Mouse (Mus musculus): ENCODE results near the gene Siglec1. TPM values are rescaled to one million over a fixed set of nuclear protein-coding genes. Genes with fewer than 3 reads are reported as not detected.

The Siglec1 gene
- total RNA-seq, 2 experiments from 2014 or later: 0.64 to 1.2 TPM

Small RNA genes within 50 kb of the gene (microRNA-seq; reads per million reads assigned to microRNA genes)
- gene Mir6973b (ENCODE audit: borderline replicate concordance in 2 of 2): 0 reads per million in 2 experiments

Other genes with a start within 250 kb of the Siglec1 start
- 1 to 10 TPM; 5.1 to 7.6 TPM for gene 4930402H24Rik, start 180.4 kb downstream of the Siglec1 start, total RNA-seq (2021)
- gene Atrn, start 180.3 kb downstream of the Siglec1 start, total RNA-seq (2021): 10 to 100 TPM; 12.8 to 13.1 TPM
- gene Gfra4, start 43.7 kb downstream of the Siglec1 start, total RNA-seq (2021): 1 to 10 TPM; 1.8 to 3.2 TPM
- 1 to 10 TPM; 1.7 to 4.7 TPM for gene Adam33, start 23.0 kb downstream of the Siglec1 start, total RNA-seq (2021)
- 10 to 100 TPM; 14.5 to 16.6 TPM for gene Hspa12b, start 40.5 kb upstream of the Siglec1 start, total RNA-seq (2021)
- gene Gm11037, start 46.7 kb upstream of the Siglec1 start, total RNA-seq (2021): not detected
- 1 to 10 TPM; 3.3 to 6.6 TPM for gene 1700037H04Rik, start 73.3 kb upstream of the Siglec1 start, total RNA-seq (2021)
- 10 to 100 TPM; 58.9 to 61.8 TPM for gene Cenpb, start 93.3 kb upstream of the Siglec1 start, total RNA-seq (2021)
- gene Cdc25b, start 100.2 kb upstream of the Siglec1 start, total RNA-seq (2021): 1 to 10 TPM; 1.5 to 4.8 TPM
- gene Spef1, start 100.5 kb upstream of the Siglec1 start, total RNA-seq (2021): 1 to 10 TPM; 1.9 to 2.1 TPM
- gene Ap5s1, start 120.3 kb upstream of the Siglec1 start, total RNA-seq (2021): 10 to 100 TPM; 18.2 to 20.1 TPM
- gene Mavs, start 147.3 kb upstream of the Siglec1 start, total RNA-seq (2021): 10 to 100 TPM; 40.5 to 47.4 TPM
- 10 to 100 TPM; 22.5 to 26.4 TPM for gene Pank2, start 175.7 kb upstream of the Siglec1 start, total RNA-seq (2021)

All from gastrocnemius, postnatal 25 days (tissue).